Mouse (Mus musculus) cerebellum, adult 2 months (tissue): ENCODE data around the gene Shbg.

Experiments
- CTCF ChIP-seq: fragments of 200-500 bp; IDR thresholded peaks from 2 replicates; pipeline ENCODE4 v1.5.1; 2011; ENCODE audit warnings: low read depth, mild to moderate bottlenecking, control low read depth, low read length, moderate library complexity, borderline replicate concordance; ENCODE audit not compliant: insufficient read depth
- POLR2A ChIP-seq: fragments of 200-500 bp; IDR thresholded peaks from 2 replicates; pipeline ENCODE4 v1.6.1; 2011; ENCODE audit warnings: low read length, control low read depth, borderline replicate concordance; ENCODE audit not compliant: insufficient read depth

GRCm38 (mm10) chr11:69606491-69606795, 11.3 kb downstream of the Shbg start:
- TF ChIP-seq CTCF (no peak), POLR2A (no peak)
